Mouse (Mus musculus) megakaryocyte-erythroid progenitor cell, adult 5-6 weeks (primary cell): Measurements from ENCODE around the gene Stx1a. TPM values are rescaled to one million over a fixed set of nuclear protein-coding genes. Genes with fewer than 3 reads are reported as not detected.

Source experiments
- ATAC-seq: replicated peaks from 2 replicates; pipeline ENCODE4 v1.8.0; 2016; ENCODE audit warnings: mild to moderate bottlenecking, inconsistent platforms; ENCODE audit not compliant: severe bottlenecking, poor library complexity, low FRiP score, low TSS enrichment
- total RNA-seq, 2 experiments: library from RNA; stranded (forward) in 1 of 2; stranded (reverse) in 1 of 2; fragments of 200-1000, 215-1000 nt in 1 of 2; fragments of >200 nt in 1 of 2; fragmentation: Nextera tagmentation in 1 of 2; gene quantifications; 2 replicates each; pipeline ENCODE4 v1.2.3; 2014 to 2017

Gene Stx1a
- total RNA-seq (2014; fragmentation: Nextera tagmentation) (0.17 and 0.98 TPM in 2 replicates), total RNA-seq (2017) (not detected in 2 replicates)

DNA sequence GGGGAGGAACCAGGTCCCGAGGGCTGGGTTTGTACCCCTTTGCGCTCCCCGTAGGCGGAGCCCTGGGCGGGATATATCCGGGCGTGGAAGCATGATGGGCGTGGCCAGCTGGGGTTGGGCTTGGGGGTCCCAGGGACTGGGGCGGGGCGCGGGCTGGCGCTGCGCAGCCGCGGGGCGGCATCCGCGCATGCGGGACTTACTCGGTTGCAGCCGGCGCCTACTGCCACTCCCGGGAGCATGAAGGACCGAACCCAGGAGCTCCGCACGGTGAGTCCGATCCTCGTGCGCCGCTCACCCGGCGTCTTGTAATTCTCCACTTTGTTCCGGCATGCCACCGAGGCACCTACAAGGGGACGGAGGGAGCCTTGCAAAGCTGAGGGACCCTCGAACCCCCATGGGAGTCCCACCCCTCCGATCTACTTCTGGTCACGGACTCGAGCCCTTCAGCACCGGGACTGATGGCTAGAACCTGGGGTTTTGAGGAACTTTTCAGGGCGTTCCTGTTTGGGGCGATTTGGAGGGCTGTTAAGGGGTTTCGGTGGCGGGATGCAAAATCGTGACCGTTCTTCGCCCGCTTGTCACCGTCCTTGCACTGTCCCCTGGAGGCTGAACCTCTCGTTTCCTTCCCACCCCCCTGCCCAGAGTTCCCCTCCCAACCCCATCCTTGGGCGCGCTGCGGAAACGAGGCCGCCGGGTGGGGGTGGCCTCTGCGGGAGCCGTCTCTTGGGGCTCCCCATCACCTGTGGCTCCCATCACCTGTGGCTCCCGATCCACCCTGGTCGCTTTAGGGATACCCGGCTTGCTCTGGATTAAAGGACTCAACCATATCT, at the start of gene Stx1a:
Gene Stx1a, plus strand, starts transcription at position 139 of the 830 bp plus-strand sequence.
- ATAC-seq = peak; percentile 67

GRCm38 (mm10) chr5:134973526-134973925, 49.8 kb upstream of the Stx1a start:
- no peak for ATAC-seq

DNA sequence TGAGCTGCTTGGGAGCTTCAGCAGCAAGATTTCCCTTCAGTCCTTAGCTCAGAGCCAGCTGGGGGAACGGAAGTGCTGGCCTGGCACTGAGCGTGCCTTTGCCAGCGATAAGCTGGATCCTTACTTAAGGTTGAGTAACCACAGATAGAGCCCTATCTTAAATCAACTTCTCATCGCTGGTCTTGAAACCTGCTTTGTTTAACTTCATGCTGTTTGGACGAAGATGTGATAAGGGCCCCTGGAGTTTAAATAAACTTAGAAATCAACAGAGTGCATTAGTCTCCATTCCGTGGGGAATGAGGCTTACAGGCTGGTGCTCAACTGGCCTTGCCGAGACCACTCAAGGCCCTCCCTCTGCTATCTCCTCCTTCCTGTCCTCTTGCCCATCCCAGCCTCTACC, 49.0 kb upstream of the Stx1a start:
- ATAC-seq = peak; percentile 77

- no peak for ATAC-seq
These were observed 48.4 kb upstream of the Stx1a start for GRCm38 (mm10) chr5:134974921-134975320.

DNA sequence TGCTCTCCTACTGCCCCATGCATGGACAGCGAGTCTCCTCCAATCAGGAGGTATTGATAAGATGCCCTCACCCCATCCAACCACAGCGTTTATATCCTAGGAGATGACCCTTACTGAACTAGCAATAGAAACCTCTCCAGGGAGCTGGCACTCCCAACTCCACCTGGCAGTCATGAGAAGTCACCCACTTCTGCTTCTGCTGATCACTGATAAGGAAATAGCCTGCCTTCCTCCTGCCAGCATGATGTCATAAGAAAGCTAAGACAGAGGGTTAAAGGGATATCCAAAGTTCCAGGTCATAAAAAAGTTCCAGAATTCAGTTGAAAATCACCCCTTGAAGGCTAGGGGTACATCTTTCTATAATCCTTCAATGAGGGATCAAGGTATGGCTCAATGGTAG, 47.1 kb upstream of the Stx1a start:
- peak; percentile 62 for ATAC-seq

- peak; percentile 66 for ATAC-seq
These were observed 46.6 kb upstream of the Stx1a start for GRCm38 (mm10) chr5:134976577-134977250.

GRCm38 (mm10) chr5:134977837-134978236, 45.4 kb upstream of the Stx1a start:
- no peak for ATAC-seq

- no peak for ATAC-seq
These were observed 42.1 kb upstream of the Stx1a start for GRCm38 (mm10) chr5:134981149-134981548.

GRCm38 (mm10) chr5:134983111-134983510, 40.2 kb upstream of the Stx1a start:
- no peak for ATAC-seq

DNA sequence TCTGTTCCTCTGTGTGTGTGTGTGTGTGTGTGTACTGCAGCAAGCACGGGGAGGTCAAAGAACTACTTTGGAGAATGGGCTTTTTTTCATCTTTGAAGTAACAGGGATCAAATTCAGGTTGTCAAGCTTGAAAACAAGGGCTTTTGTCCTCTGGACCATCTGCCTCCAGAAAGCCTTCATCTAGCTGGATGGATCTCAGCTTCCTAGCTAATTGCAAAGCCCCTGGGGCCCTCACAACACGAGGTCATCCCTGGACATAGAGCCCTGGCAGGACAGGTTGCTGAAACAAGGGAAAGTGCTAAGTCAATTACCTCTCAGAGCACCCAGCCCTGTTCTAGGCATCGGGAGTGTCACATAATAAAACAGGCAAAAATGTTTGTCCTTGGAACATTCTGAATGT, 39.5 kb upstream of the Stx1a start:
- ATAC-seq = no peak

DNA sequence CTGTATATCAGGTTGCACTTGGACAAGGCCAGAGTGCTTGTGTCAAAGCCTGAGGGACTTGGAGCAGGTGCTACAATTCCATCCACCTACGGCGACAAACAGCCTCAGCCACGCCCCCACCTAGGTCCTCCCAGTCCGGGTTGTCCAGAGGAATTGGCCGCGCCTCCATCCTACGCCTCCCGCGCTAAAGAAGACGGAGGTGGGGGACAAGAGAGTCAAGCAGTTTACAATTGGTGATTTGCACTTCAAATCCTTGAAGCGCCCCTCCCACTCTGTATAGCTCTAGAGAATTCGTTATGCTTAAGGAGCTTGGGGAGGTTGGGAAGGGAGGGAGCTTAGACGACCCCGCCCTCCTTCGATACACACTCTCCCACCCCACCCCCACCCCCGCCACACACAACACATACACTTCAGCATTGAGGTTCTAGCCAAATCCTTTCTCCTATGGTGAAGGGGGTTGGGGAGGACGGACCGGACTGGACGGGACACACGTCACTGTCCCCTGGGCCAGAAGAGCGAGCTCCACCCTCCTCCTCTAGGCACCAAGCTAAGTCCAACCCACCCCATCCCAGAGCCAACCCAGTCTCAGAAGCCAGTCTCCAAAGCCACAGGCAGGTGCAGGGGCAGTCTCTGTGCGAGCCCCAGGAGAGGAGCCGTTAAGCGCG, 37.5 kb upstream of the Stx1a start, which contains the start of gene Cldn3:
Gene Cldn3, plus strand, starts transcription at position 582 of the 665 bp plus-strand sequence.
- ATAC-seq = peak; percentile 32; the same call in 1 of the 2 replicates

DNA sequence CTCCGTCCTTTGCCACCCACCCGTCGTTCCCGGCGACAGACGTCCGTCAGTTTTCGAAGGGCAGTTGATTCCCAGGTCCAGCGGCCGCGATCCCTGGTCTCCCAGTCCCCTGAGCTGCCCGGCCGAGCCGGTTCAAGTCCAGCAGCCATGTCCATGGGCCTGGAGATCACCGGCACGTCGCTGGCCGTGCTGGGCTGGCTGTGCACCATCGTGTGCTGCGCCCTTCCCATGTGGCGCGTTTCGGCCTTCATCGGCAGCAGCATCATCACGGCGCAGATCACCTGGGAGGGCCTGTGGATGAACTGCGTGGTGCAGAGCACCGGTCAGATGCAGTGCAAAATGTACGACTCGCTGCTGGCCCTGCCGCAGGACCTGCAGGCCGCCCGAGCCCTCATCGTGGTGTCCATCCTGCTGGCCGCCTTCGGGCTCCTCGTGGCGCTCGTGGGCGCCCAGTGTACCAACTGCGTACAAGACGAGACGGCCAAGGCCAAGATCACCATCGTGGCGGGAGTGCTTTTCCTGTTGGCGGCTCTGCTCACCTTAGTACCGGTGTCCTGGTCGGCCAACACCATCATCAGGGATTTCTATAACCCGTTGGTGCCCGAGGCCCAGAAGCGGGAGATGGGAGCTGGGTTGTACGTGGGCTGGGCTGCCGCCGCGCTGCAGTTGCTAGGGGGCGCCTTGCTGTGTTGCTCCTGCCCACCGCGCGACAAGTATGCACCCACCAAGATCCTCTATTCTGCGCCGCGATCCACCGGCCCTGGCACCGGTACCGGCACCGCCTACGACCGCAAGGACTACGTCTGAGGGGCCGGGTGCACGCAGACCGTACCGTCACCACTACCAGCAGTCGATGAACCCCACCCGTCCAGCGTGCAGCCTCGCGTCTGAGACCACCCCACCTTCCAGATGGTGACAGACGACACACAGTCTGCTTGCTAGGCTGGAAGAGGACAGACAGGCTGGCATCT, 36.7 kb upstream of the Stx1a start:
- ATAC-seq = peak; percentile 42; the same call in 1 of the 2 replicates

- no peak for ATAC-seq
These were observed 34.1 kb upstream of the Stx1a start for GRCm38 (mm10) chr5:134989166-134989565.

DNA sequence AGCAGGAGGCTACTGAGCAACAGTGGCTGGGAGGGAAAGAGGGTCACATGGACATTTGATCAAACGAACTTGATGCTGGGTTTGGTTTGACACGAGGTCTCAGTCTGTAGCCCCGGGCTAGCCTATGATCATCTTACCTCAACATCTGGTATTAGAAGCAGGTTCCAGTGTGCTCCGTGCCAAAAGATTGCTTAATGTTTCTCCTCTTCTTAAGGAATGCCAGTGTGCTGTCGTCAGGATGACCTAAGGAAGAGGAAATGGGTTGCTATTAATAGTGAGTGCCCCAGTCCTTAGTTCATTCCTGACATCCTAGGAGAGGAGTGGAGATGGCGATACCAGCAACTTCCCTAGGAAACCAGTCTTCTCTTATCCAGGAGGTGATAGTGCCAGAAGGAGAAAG, 33.5 kb upstream of the Stx1a start:
- no peak for ATAC-seq

DNA sequence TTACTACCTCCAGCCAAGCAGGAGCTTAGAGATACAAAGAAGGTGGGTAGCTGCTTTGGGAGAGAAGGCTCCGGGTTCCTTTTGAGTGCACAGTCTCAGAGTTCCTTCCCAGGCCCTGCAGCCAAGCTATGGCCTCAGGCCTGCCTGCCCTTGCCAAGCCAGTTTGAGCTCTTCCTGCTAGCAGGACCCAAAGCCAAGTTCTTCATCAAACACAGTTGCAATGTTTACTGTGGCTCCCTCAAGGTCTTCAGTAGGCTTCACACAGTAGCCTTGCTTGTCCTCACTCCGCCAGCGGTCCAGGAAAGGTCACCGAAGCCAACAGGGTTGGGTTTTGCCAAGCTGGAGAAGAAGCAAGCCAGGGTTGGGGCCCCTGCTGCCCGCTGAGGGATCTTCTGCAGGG, 30.7 kb upstream of the Stx1a start:
- ATAC-seq = no peak

DNA sequence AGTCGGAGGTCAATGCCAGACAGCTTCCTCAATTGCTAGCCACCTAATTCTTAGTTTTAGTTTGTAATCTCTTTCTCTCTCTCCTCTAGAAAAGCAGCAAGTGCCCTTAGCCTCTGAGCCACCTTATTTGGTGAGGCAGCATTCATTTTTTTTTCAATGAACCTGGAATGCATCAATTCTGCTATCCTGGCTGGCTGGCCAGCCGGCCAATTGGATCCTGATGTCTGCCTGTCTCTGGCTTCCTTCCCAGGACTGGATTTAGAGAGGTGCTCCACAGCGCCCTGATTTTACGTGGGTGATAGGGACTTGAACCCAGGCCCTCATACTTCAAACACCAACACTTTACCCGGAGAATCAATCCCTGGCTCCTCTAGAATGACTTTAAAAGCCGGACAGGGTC, 24.9 kb upstream of the Stx1a start:
- ATAC-seq = no peak

GRCm38 (mm10) chr5:134999797-135000196, 23.5 kb upstream of the Stx1a start:
- no peak for ATAC-seq

DNA sequence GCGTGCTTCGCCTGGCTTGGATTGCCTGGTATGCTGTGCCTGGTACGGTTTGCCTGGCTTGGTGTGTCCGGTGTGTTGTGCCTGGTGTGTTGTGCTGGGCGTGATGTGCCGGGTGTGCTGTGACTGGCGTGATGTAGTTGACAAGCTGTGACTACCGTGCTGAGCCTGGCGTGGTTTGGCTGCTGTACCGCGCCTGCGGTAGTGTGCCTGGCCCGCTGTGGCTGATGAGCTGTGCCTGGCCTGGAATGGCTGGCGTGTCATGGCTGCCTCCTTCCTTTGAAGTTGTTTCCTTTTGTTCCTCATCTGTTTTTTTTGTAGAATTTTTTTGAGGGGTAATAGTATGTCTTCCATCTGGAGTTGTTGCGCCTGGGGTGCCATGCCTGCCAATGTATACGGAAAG, 22.5 kb upstream of the Stx1a start:
- no peak for ATAC-seq

- peak; percentile 73 for ATAC-seq
These were observed 22.0 kb upstream of the Stx1a start for GRCm38 (mm10) chr5:135001309-135001708.
